Mouse (Mus musculus): ENCODE results near the gene Cnot2.

Gene Cnot2

DNA sequence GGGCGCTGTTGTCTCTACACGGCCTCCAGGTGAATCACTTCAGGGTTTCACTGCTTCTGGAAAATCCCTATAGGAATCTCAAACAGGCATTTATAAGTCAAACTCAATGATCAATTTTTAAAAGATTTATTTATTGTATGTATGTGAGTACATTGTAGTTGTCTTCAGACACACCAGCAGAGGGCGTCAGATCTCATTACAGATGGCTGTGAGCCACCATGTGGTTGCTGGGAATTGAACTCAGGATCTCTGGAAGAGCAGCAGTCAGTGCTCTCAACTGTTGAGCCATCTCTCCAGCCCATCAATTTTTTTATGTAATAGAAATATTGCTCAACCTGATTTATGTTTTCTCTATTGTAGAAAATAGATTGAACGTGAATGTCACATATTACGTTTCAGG is 100.3 kb downstream of the Cnot2 start:
- no peak for DNase-seq (ENCODE audit: low spot score)

- no peak for DNase-seq (ENCODE audit: low spot score)
Measured at GRCm38 (mm10) chr10:116476559-116476958, 104.8 kb downstream of the Cnot2 start.

- no peak for DNase-seq (ENCODE audit: low spot score)
Measured at GRCm38 (mm10) chr10:116475725-116476124, 105.6 kb downstream of the Cnot2 start.

GRCm38 (mm10) chr10:116473759-116474549 is 107.4 kb downstream of the Cnot2 start, which contains the start of gene Kcnmb4:
TSS of gene Kcnmb4 (minus strand) at chr10:116473878.
- DNase-seq (ENCODE audit: low spot score): peak; percentile 87

- peak; percentile 73 for DNase-seq (ENCODE audit: low spot score)
Measured at GRCm38 (mm10) chr10:116473071-116473758, 108.1 kb downstream of the Cnot2 start.

DNA sequence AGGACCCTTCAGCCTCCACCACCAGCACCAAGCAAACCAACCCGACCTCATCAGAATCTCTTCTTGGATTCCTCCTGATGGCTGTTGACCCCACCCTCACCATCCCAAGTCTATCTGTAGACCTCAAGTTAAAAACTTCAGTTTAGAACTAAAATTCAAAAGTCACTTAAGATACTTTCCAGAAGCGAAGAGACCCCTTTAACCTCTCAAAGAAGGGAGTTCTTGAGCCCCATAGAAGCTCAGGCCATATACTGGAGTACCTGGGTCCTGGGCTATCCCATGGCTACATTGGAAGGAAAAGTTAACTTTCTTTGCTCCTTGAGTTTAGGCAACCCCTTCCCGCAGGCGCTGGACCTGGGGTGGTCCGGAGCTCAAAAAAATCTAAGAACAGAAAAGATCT is 108.7 kb downstream of the Cnot2 start:
- no peak for DNase-seq (ENCODE audit: low spot score)

DNA sequence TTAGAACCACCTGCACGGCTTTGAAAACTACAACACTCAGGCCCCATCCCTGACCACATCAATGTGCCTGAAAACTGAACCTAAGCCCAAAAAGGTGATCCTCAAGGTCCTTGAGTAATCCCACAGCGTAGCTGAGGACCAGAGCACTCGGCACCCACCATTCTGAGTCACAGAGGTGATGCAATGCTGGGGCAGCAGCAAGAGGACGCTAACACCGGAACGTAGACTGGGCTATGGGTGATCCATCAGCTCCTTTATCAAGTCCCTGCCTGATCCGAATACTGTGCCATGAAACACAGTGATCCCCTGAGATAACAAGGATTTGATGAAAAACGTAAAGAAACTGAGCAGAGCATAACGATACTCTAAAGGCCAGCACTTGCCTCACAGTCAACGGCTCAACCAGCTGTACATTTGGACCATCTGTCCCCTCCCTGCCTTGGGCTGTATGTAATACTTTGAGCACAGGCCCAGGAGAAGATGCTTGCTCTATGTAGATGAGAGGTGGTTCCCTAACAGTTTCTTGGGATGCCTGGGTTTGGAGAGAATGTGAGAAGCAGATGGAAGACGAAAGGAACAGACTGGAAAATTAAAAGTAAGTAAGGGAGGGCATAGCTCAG is 110.9 kb downstream of the Cnot2 start:
- no peak for DNase-seq (ENCODE audit: low spot score)

GRCm38 (mm10) chr10:116468094-116468493 is 113.2 kb downstream of the Cnot2 start:
- no peak for DNase-seq (ENCODE audit: low spot score)

DNA sequence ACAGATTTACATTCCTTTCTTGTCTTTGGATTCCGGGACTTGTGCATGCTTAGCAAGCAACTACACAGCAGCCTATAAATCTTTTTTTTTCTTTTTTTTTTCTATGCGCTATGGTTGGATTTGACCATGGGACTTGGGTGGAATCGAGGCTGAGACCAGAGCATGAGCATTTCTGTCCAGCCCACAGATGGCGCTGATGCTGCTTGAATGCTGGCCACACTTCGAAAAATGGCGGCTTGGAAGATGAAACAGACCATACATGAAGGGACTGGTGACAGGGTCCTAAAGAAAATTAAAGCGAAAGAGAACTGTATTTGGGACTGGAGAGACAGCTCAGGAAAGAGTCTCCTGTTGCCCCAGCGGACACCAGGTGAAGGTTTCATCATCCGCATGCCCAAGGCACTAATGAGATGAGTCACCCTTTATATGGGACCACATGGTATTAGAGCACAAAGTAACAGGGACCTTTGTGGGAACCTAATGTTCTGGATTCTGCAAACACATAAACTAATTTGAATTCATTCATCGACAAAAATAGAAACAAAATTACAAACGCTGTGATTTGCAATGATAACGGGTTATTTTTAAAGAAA is 117.5 kb downstream of the Cnot2 start:
- peak; percentile 40 for DNase-seq (ENCODE audit: low spot score)

- DNase-seq (ENCODE audit: low spot score): no peak
Measured at GRCm38 (mm10) chr10:116461443-116461842, 119.9 kb downstream of the Cnot2 start.

- no peak for DNase-seq (ENCODE audit: low spot score)
Measured at GRCm38 (mm10) chr10:116458786-116459185, 122.5 kb downstream of the Cnot2 start.

- no peak for DNase-seq (ENCODE audit: low spot score)
Measured at GRCm38 (mm10) chr10:116452771-116453170, 128.5 kb downstream of the Cnot2 start.

DNA sequence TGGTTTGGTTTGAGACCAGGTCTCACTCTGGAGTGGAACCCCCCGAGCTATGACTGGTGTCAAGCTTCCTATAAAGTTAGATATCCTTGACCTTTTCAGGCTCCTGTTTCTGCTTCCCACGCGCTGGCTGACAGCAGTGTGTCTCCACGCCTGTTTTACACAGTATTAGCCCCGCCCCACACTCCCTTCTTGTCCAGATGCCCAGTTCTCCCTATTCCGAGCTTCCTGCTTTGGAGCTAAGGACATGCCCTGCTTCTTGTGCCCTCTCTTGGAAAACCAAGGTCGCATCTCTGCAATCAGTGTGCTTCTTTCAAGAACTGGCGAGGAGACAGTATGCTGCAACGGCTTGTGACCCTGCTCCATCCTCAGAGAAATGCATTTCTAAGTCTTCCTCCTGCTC is 130.7 kb downstream of the Cnot2 start:
- no peak for DNase-seq (ENCODE audit: low spot score)

- DNase-seq (ENCODE audit: low spot score): no peak
Measured at GRCm38 (mm10) chr10:116448166-116448565, 133.1 kb downstream of the Cnot2 start.

GRCm38 (mm10) chr10:116447176-116447575 is 134.1 kb downstream of the Cnot2 start:
- DNase-seq (ENCODE audit: low spot score): no peak

- DNase-seq (ENCODE audit: low spot score): no peak
Measured at GRCm38 (mm10) chr10:116446040-116446439, 135.3 kb downstream of the Cnot2 start.

DNA sequence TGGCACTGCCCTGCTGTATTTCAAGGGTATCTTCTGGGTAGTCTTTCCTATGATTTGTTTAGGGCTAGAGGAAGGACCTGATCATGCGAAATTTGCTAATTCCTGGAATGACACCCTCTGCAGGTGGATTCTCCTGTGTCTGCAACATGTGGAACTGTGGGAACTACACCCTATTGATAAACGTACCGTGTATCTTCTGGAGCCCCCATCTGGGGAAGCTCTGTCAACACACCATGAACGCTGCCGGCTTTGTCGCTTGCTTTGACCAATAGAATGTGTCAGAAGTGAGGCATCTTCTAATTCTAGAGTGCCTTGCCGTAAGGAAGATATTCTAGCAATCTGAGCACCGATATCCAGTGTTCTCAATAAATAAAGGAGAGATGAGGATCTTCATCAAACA is 136.5 kb downstream of the Cnot2 start:
- DNase-seq (ENCODE audit: low spot score): no peak

DNA sequence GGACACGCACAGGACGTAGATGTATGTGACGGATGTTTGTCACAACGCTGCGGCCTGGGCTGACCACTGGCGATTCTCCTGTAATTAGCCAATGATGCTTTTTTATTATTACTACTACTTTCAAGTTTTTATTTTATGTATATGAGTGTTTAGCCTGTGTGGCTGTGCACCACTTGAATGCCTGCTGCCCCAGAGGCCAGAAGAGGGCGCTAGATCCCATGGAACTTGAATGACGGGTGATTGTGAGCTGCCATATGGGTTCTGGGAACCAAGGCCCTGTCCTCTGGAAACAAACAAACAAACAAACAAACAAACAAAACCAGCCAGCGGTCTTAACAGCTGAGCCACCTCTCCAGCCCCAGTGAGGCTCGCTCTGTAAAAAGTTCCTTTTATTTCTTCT is 136.9 kb downstream of the Cnot2 start:
- no peak for DNase-seq (ENCODE audit: low spot score)

DNA sequence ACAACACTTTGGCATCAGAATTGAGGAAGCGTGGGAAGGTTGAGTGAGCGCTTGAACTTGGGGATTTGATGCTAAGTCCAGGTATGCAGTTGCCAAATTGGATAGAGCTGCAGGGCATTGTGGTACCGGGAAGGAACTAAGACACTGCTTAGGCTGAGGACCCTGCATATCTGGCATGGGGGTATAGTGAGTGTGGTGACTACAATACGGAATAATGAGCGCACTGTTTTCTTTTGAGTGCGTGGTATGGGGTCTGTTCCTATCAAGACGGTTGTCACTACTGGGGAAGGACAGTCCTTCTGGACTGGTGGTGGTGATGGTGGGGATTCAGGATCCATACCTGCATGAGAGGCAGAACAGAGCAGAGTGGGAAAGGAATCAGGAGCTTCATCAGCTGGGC is 140.4 kb downstream of the Cnot2 start:
- DNase-seq (ENCODE audit: low spot score): no peak

GRCm38 (mm10) chr10:116440088-116440487 is 141.2 kb downstream of the Cnot2 start:
- DNase-seq (ENCODE audit: low spot score): no peak

DNA sequence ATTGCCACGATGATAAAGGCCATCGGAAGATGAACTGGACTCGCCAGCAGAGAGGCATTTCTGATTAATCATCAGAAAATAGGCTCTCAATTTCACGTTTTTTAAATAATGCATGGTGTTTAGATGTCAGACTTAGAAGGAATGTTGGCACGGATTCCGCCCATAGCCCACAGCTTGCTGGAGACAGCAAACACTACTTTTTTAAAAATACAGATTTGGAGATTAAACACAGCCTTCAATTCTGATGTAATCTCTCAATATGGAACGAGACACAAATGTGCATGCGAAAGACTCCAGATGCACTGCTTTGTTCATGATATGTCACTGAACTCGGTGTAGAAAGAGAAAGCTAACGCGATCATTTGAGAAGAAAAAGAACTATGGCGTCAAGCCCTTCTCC is 145.9 kb downstream of the Cnot2 start:
- no peak for DNase-seq (ENCODE audit: low spot score)
